Comparison of ENCODE assay signal across 10 mouse cellular contexts in the genomic region with DNA sequence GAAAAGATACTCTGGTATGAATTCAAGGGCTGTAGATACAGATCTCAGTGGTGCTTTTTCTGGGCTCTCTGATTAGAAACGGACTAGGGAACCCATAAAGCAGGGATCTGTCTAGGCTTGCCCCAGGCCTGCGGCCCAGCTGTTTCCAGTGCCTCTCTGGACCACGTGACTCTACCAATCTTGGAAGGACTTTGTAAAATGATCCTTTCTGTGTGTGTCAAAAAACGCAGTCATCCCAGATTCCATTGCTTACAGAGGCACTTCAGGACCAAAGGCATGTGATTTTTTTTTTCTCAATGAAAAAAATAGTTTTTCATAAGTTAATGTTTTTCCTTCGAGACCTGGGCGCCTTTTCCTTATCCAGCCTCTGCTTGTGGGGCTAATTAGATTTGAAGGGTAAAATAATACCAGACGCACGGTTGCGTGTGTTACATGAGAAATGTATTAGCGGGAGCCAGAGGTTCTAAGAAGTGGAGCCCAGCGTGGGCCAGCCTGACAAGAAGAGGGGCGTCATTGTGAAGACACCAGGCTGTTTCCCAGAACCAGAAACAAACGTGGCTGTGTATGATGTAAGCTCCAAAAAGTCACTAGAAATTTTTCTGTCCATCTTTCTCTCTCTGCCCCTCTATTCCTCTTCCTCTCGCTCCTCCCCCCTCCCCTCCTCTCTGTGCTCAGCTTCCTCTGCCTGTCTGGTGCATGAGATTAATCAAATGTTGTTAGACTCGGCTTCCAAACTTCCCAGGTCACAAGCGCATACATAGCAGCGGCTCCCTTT. TPM values are rescaled to one million over a fixed set of nuclear protein-coding genes. Genes with fewer than 3 reads are reported as not detected.
DNase-seq lines count a peak whose midpoint lies in the region; ATAC-seq lines count a peak whose summit lies in the region.
"Had no signal": no experiment of that assay in that cellular context is flagged by ENCODE, and none has a peak within 500 bp of the region (broad histone marks: within the 10 kb centered on the region; RNA-seq: fewer than 3 reads in every experiment).

No protein-coding gene starts in this region.

- H3K9ac ChIP-seq in neural tube, embryonic 15.5 days (replicated peaks): no peak overlapping the region
- H3K9ac ChIP-seq in intestine, embryonic 16.5 days (ENCODE audit: low read depth, low read length): 0 out of 2 replicates have a peak overlapping the region, but pooled peaks have one; percentile 27

- no peak for ATAC-seq in neural tube, embryonic 15.5 days (ENCODE audit: low FRiP score)
- ATAC-seq in intestine, embryonic 16.5 days: peak; percentile 44; the same call in 1 of the 2 replicates

- no peak overlapping the region for H3K4me3 ChIP-seq in neural tube, embryonic 15.5 days (replicated peaks)
- no peak overlapping the region for H3K4me3 ChIP-seq in intestine, embryonic 16.5 days (ENCODE audit: low read length)
- H3K4me3 ChIP-seq: megakaryocyte, embryonic 14.5 days had no signal

- DNase-seq in neural tube, embryonic 10.5 days (ENCODE audit: extremely low spot score, low spot score): peak; percentile 31
- DNase-seq in forelimb bud, embryonic 11.5 days (ENCODE audit: low read depth, low spot score): peak; percentile 81
- peak; percentile 15 for DNase-seq in yolk sac, embryonic 10.5 days (ENCODE audit: low spot score)
- no peak for DNase-seq in gastrocnemius, postnatal 25 days
- DNase-seq in retina, embryonic 14.5 days (ENCODE audit: low spot score): no peak
- DNase-seq: cerebellum, adult 8-10 months; layer of hippocampus, adult 9-11 months had no signal

- H3K36me3 ChIP-seq in neural tube, embryonic 15.5 days: no peaks in the 10 kb centered on the region
- H3K36me3 ChIP-seq in intestine, embryonic 16.5 days (ENCODE audit: control insufficient read depth, insufficient read depth, low read length): no peaks in the 10 kb centered on the region

- H3K4me1 ChIP-seq in neural tube, embryonic 15.5 days: peaks cover 14% of the 10 kb centered on the region
- H3K4me1 ChIP-seq in intestine, embryonic 16.5 days (ENCODE audit: control insufficient read depth, insufficient read depth, low read length): peaks cover 8% of the 10 kb centered on the region; the same call in 1 of the 2 replicates
- H3K4me1 ChIP-seq: megakaryocyte, embryonic 14.5 days had no signal

- H3K4me2 ChIP-seq in neural tube, embryonic 15.5 days: no peak overlapping the region
- peak overlapping the region; percentile 20; the same call in 1 of the 2 replicates for H3K4me2 ChIP-seq in intestine, embryonic 16.5 days (ENCODE audit: low read depth, low read length)

- H3K27ac ChIP-seq in neural tube, embryonic 15.5 days (replicated peaks): no peak overlapping the region
- H3K27ac ChIP-seq in intestine, embryonic 16.5 days (ENCODE audit: low read length): peak overlapping the region; percentile 63

- H3K9me3 ChIP-seq in neural tube, embryonic 15.5 days (replicated peaks): no peaks in the 10 kb centered on the region
- no peaks in the 10 kb centered on the region for H3K9me3 ChIP-seq in intestine, embryonic 16.5 days (ENCODE audit: control insufficient read depth, low read length)

- no peaks in the 10 kb centered on the region for H3K27me3 ChIP-seq in neural tube, embryonic 15.5 days (replicated peaks)
- no peaks in the 10 kb centered on the region for H3K27me3 ChIP-seq in intestine, embryonic 16.5 days (replicated peaks; ENCODE audit: control insufficient read depth, insufficient read depth, low read length)

- 64% methylated on average over 17 of the region's 17 CpGs for WGBS in neural tube, embryonic 15.5 days
- WGBS in intestine, embryonic 16.5 days: 45% methylated on average over 17 of the region's 17 CpGs

RNA-seq across cellular contexts. Expression of a gene that starts 43.5 kb away (rescaled TPM):
- 10.4 and 15.8 TPM in 2 replicates for polyA plus RNA-seq in neural tube, embryonic 15.5 days (2015; fragmentation: Nextera tagmentation; extraction: Ambion mirVana)
- 21.2 and 22.0 TPM in 2 replicates for polyA plus RNA-seq in intestine, embryonic 16.5 days (2015; fragmentation: Nextera tagmentation; extraction: Ambion mirVana)
- 1 to 10 TPM; 6.7 to 7.0 TPM for total RNA-seq in gastrocnemius, postnatal 25 days (2021)

Comparison
In these comparisons a context has a peak if more than half of its experiments do, and no peak if none do; other contexts are left out.
1. DNase-seq: peak in neural tube, embryonic 10.5 days (single experiment), forelimb bud, embryonic 11.5 days (single experiment) and yolk sac, embryonic 10.5 days (single experiment); none in gastrocnemius, postnatal 25 days (single experiment) and retina, embryonic 14.5 days (single experiment).